ENCODE assay signal across 9 mouse cellular contexts in the genomic region with DNA sequence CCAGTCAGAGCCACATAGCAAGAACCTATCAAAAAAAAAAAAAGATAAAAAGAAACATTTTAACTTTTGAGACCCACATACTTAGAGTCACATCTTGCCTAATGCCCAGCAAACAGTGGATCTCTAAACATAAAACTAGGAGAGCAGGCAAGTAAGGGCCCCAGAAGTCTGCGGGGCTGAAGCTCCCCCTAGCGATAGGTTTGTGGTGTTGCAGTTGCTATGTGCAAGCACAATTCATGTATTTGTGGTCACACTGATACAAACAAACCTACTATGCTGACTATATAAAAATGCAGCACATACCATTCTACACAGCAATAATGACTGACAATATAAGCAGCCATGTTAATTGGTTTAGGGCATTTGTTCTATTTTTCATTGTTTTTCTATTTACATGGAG. TPM values are rescaled to one million over a fixed set of nuclear protein-coding genes. Genes with fewer than 3 reads are reported as not detected.
DNase-seq lines count a peak whose midpoint lies in the region; ATAC-seq and TF ChIP-seq lines count a peak whose summit lies in the region.
"Had no signal": no experiment of that assay in that cellular context is flagged by ENCODE, and none has a peak within 500 bp of the region (broad histone marks: within the 10 kb centered on the region; RNA-seq: fewer than 3 reads in every experiment).

No protein-coding gene starts in this region.

- 16% methylated on average over 2 of the region's 2 CpGs for WGBS in forebrain, embryonic 14.5 days
- WGBS in forebrain, embryonic 12.5 days: 14% methylated on average over 2 of the region's 2 CpGs
- WGBS in liver, embryonic 14.5 days (ENCODE audit: insufficient replicate concordance): 6% methylated on average over 2 of the region's 2 CpGs

- DNase-seq in forebrain, embryonic 14.5 days (ENCODE audit: low spot score): peak; percentile 42
- DNase-seq in thymus, postnatal 0 days (ENCODE audit: low spot score): peak; percentile 67
- no peak for DNase-seq in thymus, postnatal 36 days
- peak in 1 of 3 experiments; percentile 39 for DNase-seq in liver, embryonic 14.5 days (ENCODE audit: low read depth in 3 of 3, low spot score in 3 of 3)
- DNase-seq in thymus, postnatal 14 days: peak; percentile 19
- no peak for DNase-seq in frontal cortex, postnatal 36 days (ENCODE audit: low spot score in 2 of 2)
- DNase-seq in left cerebral cortex, postnatal 4 days: no peak

- peaks cover 81% of the 10 kb centered on the region for H3K36me3 ChIP-seq in forebrain, embryonic 14.5 days (ENCODE audit: control insufficient read depth, insufficient read depth, low read length)
- peaks cover 76% of the 10 kb centered on the region for H3K36me3 ChIP-seq in forebrain, embryonic 12.5 days (replicated peaks)
- H3K36me3 ChIP-seq in liver, embryonic 14.5 days (replicated peaks; ENCODE audit: control insufficient read depth, insufficient read depth, low read depth): peaks cover 82% of the 10 kb centered on the region

- intact Hi-C loops in left cerebral cortex, postnatal 4 days (cut with DNase I): no loop called here

- ATAC-seq in forebrain, embryonic 14.5 days: no peak
- no peak for ATAC-seq in forebrain, embryonic 12.5 days (ENCODE audit: low FRiP score)
- ATAC-seq in liver, embryonic 14.5 days (ENCODE audit: insufficient read depth): no peak

- peak; percentile 92 for TF ChIP-seq CTCF in liver, embryonic 14.5 days (IDR thresholded peaks at IDR 0.05; ENCODE audit: low read depth)

- no peak overlapping the region for H3K4me2 ChIP-seq in forebrain, embryonic 14.5 days (ENCODE audit: low read length)
- no peak overlapping the region for H3K4me2 ChIP-seq in forebrain, embryonic 12.5 days
- H3K4me2 ChIP-seq in liver, embryonic 14.5 days (ENCODE audit: low read depth): no peak overlapping the region
- H3K4me2 ChIP-seq: stomach, embryonic 15.5 days had no signal

- H3K4me3 ChIP-seq in forebrain, embryonic 14.5 days (ENCODE audit: low read depth, low read length): no peak overlapping the region
- no peak overlapping the region for H3K4me3 ChIP-seq in forebrain, embryonic 12.5 days (replicated peaks)
- no peak overlapping the region for H3K4me3 ChIP-seq in liver, embryonic 14.5 days (ENCODE audit: insufficient read depth in 1 of 2, low read depth in 2 of 2, low read length in 2 of 2)
- H3K4me3 ChIP-seq: stomach, embryonic 15.5 days had no signal

- no peaks in the 10 kb centered on the region for H3K4me1 ChIP-seq in forebrain, embryonic 14.5 days (ENCODE audit: control insufficient read depth, insufficient read depth, low read length)
- H3K4me1 ChIP-seq in forebrain, embryonic 12.5 days: no peaks in the 10 kb centered on the region
- no peaks in the 10 kb centered on the region; a peak in 2 of 4 replicates for H3K4me1 ChIP-seq in liver, embryonic 14.5 days (replicated peaks; ENCODE audit: control insufficient read depth in 2 of 2, insufficient read depth in 2 of 2, low read length in 1 of 2)
- H3K4me1 ChIP-seq: stomach, embryonic 15.5 days had no signal

- no peaks in the 10 kb centered on the region for H3K9me3 ChIP-seq in forebrain, embryonic 14.5 days (replicated peaks; ENCODE audit: control insufficient read depth, low read length)
- no peaks in the 10 kb centered on the region for H3K9me3 ChIP-seq in forebrain, embryonic 12.5 days
- no peaks in the 10 kb centered on the region for H3K9me3 ChIP-seq in liver, embryonic 14.5 days (ENCODE audit: control insufficient read depth, low read length)
- H3K9me3 ChIP-seq: stomach, embryonic 15.5 days had no signal

- no peak overlapping the region for H3K27ac ChIP-seq in forebrain, embryonic 14.5 days (ENCODE audit: low read depth, low read length)
- no peak overlapping the region for H3K27ac ChIP-seq in forebrain, embryonic 12.5 days
- H3K27ac ChIP-seq in liver, embryonic 14.5 days: no peak overlapping the region
- H3K27ac ChIP-seq: stomach, embryonic 15.5 days had no signal

- TF ChIP-seq EP300 in liver, embryonic 14.5 days (IDR thresholded peaks at IDR 0.05; ENCODE audit: low read depth): no peak

- no peak overlapping the region for H3K9ac ChIP-seq in forebrain, embryonic 14.5 days (ENCODE audit: low read length)
- H3K9ac ChIP-seq in forebrain, embryonic 12.5 days: no peak overlapping the region
- no peak overlapping the region for H3K9ac ChIP-seq in liver, embryonic 14.5 days (replicated peaks)
- H3K9ac ChIP-seq: stomach, embryonic 15.5 days had no signal

- no peaks in the 10 kb centered on the region for H3K27me3 ChIP-seq in forebrain, embryonic 14.5 days (replicated peaks; ENCODE audit: control insufficient read depth, insufficient read depth, low read length)
- no peaks in the 10 kb centered on the region for H3K27me3 ChIP-seq in forebrain, embryonic 12.5 days
- H3K27me3 ChIP-seq in liver, embryonic 14.5 days (ENCODE audit: control insufficient read depth, insufficient read depth, low read length): no peaks in the 10 kb centered on the region
- H3K27me3 ChIP-seq: stomach, embryonic 15.5 days had no signal

RNA-seq across cellular contexts. Expression of gene Kat7, which starts 11.9 kb away (rescaled TPM):
- polyA plus RNA-seq in forebrain, embryonic 14.5 days (2014; fragmentation: Nextera tagmentation; extraction: Ambion mirVana): 66.5 and 68.0 TPM in 2 replicates
- polyA plus RNA-seq in forebrain, embryonic 12.5 days (2016; fragmentation: Nextera tagmentation; extraction: Ambion mirVana): 83.9 and 92.1 TPM in 2 replicates
- polyA plus RNA-seq in thymus, postnatal 0 days (2015; fragmentation: Nextera tagmentation; extraction: Ambion mirVana): 56.8 and 57.9 TPM in 2 replicates
- polyA plus RNA-seq in liver, embryonic 14.5 days (2012; rRNA removed): 16.3 and 19.4 TPM in 2 replicates
- polyA plus RNA-seq in liver, embryonic 14.5 days (2014; fragmentation: Nextera tagmentation; extraction: Ambion mirVana): 23.6 and 26.7 TPM in 2 replicates
- 10 to 100 TPM; 70.2 to 72.0 TPM for total RNA-seq in left cerebral cortex, postnatal 4 days (2021)

RNA-seq across cellular contexts. Expression of gene Tac4, which starts 36.8 kb away (rescaled TPM):
- polyA plus RNA-seq in forebrain, embryonic 14.5 days (2014; fragmentation: Nextera tagmentation; extraction: Ambion mirVana): not detected in 2 replicates
- polyA plus RNA-seq in forebrain, embryonic 12.5 days (2016; fragmentation: Nextera tagmentation; extraction: Ambion mirVana): 0.20 TPM in 1 of 2 replicates, not detected in the other
- 0.21 and 0.27 TPM in 2 replicates for polyA plus RNA-seq in thymus, postnatal 0 days (2015; fragmentation: Nextera tagmentation; extraction: Ambion mirVana)
- 0.03 and 0.04 TPM in 2 replicates for polyA plus RNA-seq in liver, embryonic 14.5 days (2012; rRNA removed)
- 0.21 TPM in 1 of 2 replicates, not detected in the other for polyA plus RNA-seq in liver, embryonic 14.5 days (2014; fragmentation: Nextera tagmentation; extraction: Ambion mirVana)
- not detected for total RNA-seq in left cerebral cortex, postnatal 4 days (2021)

RNA-seq across cellular contexts. Expression of gene Fam117a, which starts 38.7 kb away (rescaled TPM):
- polyA plus RNA-seq in forebrain, embryonic 14.5 days (2014; fragmentation: Nextera tagmentation; extraction: Ambion mirVana): 3.3 and 4.0 TPM in 2 replicates
- 6.0 and 7.8 TPM in 2 replicates for polyA plus RNA-seq in forebrain, embryonic 12.5 days (2016; fragmentation: Nextera tagmentation; extraction: Ambion mirVana)
- polyA plus RNA-seq in thymus, postnatal 0 days (2015; fragmentation: Nextera tagmentation; extraction: Ambion mirVana): 24.2 and 27.3 TPM in 2 replicates
- 103 and 114 TPM in 2 replicates for polyA plus RNA-seq in liver, embryonic 14.5 days (2012; rRNA removed)
- 71.6 and 80.9 TPM in 2 replicates for polyA plus RNA-seq in liver, embryonic 14.5 days (2014; fragmentation: Nextera tagmentation; extraction: Ambion mirVana)
- total RNA-seq in left cerebral cortex, postnatal 4 days (2021): 1 to 10 TPM; 4.5 to 4.8 TPM

Comparison
In these comparisons a context has a peak if more than half of its experiments do, and no peak if none do; other contexts are left out.
1. DNase-seq: peak in forebrain, embryonic 14.5 days (single experiment), thymus, postnatal 0 days (single experiment) and thymus, postnatal 14 days (single experiment); none in thymus, postnatal 36 days (0 of 2), frontal cortex, postnatal 36 days (0 of 2) and left cerebral cortex, postnatal 4 days (single experiment).